In genomic region chr1:105107836-105108235, GRCm38 (mm10) we compare ENCODE assay signal across 12 mouse cellular contexts.
"Had no signal": no experiment of that assay in that cellular context is flagged by ENCODE, and none has a peak within 500 bp of the region (broad histone marks: within the 10 kb centered on the region; RNA-seq: fewer than 3 reads in every experiment).

No protein-coding gene starts in this region.

- H3K9ac ChIP-seq: limb, embryonic 15.5 days; liver, embryonic 12.5 days; neural tube, embryonic 12.5 days had no signal

- H3K36me3 ChIP-seq: limb, embryonic 15.5 days; liver, embryonic 12.5 days; midbrain, embryonic 10.5 days; neural tube, embryonic 12.5 days had no signal

- H3K4me3 ChIP-seq: left cerebral cortex, adult 2 months; limb, embryonic 15.5 days; liver, embryonic 12.5 days; midbrain, embryonic 10.5 days; myocyte; neural tube, embryonic 12.5 days had no signal

- H3K9me3 ChIP-seq: limb, embryonic 15.5 days; liver, embryonic 12.5 days; midbrain, embryonic 10.5 days; neural tube, embryonic 12.5 days had no signal

- H3K27ac ChIP-seq: left cerebral cortex, adult 2 months; limb, embryonic 15.5 days; liver, embryonic 12.5 days; midbrain, embryonic 10.5 days; neural tube, embryonic 12.5 days had no signal

- H3K4me1 ChIP-seq: limb, embryonic 15.5 days; liver, embryonic 12.5 days; midbrain, embryonic 10.5 days; neural tube, embryonic 12.5 days had no signal

- ATAC-seq: liver, embryonic 12.5 days had no signal

- DNase-seq: kidney, adult 8-10 months; kidney, postnatal 25 days; midbrain, embryonic 14.5 days; spleen, adult 18-20 months; thymus, adult 18-20 months; thymus, postnatal 14 days had no signal

- H3K4me2 ChIP-seq: limb, embryonic 15.5 days; liver, embryonic 12.5 days; neural tube, embryonic 12.5 days had no signal

- H3K27me3 ChIP-seq: limb, embryonic 15.5 days; liver, embryonic 12.5 days; neural tube, embryonic 12.5 days had no signal
